Mouse (Mus musculus) embryo, embryonic 11.5 days (tissue): ENCODE measurements around the gene Cdh13.
"Not testable (repeated sequence)": the region's sequence is repeated elsewhere in the genome, so short reads cannot be mapped to it uniquely, and the experiment has no call there.

Source experiments
- DNase-seq: peaks from one replicate; pipeline ENCODE4 v3.0.0-alpha.2; 2012; ENCODE audit warnings: low read depth, low spot score

The Cdh13 gene

GRCm38 (mm10) chr8:118679347-118679746 lies 395.8 kb downstream of the Cdh13 start:
- no peak for DNase-seq

GRCm38 (mm10) chr8:118683386-118683785 lies 399.9 kb downstream of the Cdh13 start:
- no peak for DNase-seq

- DNase-seq, result no peak
Measured at GRCm38 (mm10) chr8:118685863-118686262, 402.3 kb downstream of the Cdh13 start.

- DNase-seq, result no peak
Measured at GRCm38 (mm10) chr8:118689849-118690248, 406.3 kb downstream of the Cdh13 start.

GRCm38 (mm10) chr8:118701312-118701880 lies 417.9 kb downstream of the Cdh13 start:
- DNase-seq, result no peak

GRCm38 (mm10) chr8:118709366-118709765 lies 425.8 kb downstream of the Cdh13 start:
- DNase-seq, result no peak

GRCm38 (mm10) chr8:118711631-118712030 lies 428.1 kb downstream of the Cdh13 start:
- no peak for DNase-seq

- DNase-seq, result no peak
Measured at GRCm38 (mm10) chr8:118713111-118713510, 429.6 kb downstream of the Cdh13 start.

GRCm38 (mm10) chr8:118713596-118713995 lies 430.1 kb downstream of the Cdh13 start:
- DNase-seq, result no peak

GRCm38 (mm10) chr8:118722896-118723295 lies 439.4 kb downstream of the Cdh13 start:
- DNase-seq, result no peak

- DNase-seq, result no peak
Measured at GRCm38 (mm10) chr8:118725651-118726050, 442.1 kb downstream of the Cdh13 start.

GRCm38 (mm10) chr8:118741781-118742180 lies 458.2 kb downstream of the Cdh13 start:
- DNase-seq, result no peak

- DNase-seq, result no peak
Measured at GRCm38 (mm10) chr8:118744991-118745390, 461.5 kb downstream of the Cdh13 start.

GRCm38 (mm10) chr8:118748041-118748604 lies 464.6 kb downstream of the Cdh13 start:
- no peak for DNase-seq

GRCm38 (mm10) chr8:118749191-118749590 lies 465.7 kb downstream of the Cdh13 start:
- DNase-seq, result no peak

GRCm38 (mm10) chr8:118749786-118750185 lies 466.3 kb downstream of the Cdh13 start:
- DNase-seq, result no peak

- DNase-seq, result no peak
Measured at GRCm38 (mm10) chr8:118753710-118754109, 470.2 kb downstream of the Cdh13 start.

GRCm38 (mm10) chr8:118754119-118754518 lies 470.6 kb downstream of the Cdh13 start:
- DNase-seq, result no peak

GRCm38 (mm10) chr8:118777507-118777906 lies 494.0 kb downstream of the Cdh13 start:
- DNase-seq, result not testable (repeated sequence)

- no peak for DNase-seq
Measured at GRCm38 (mm10) chr8:118778374-118778773, 494.8 kb downstream of the Cdh13 start.

- DNase-seq, result no peak
Measured at GRCm38 (mm10) chr8:118785646-118786045, 502.1 kb downstream of the Cdh13 start.

- no peak for DNase-seq
Measured at GRCm38 (mm10) chr8:118789649-118790048, 506.1 kb downstream of the Cdh13 start.

GRCm38 (mm10) chr8:118794886-118795285 lies 511.4 kb downstream of the Cdh13 start:
- DNase-seq, result no peak

- no peak for DNase-seq
Measured at GRCm38 (mm10) chr8:118796491-118796890, 513.0 kb downstream of the Cdh13 start.
